Mouse (Mus musculus): ENCODE results near the gene Car11. TPM values are rescaled to one million over a fixed set of nuclear protein-coding genes. Genes with fewer than 3 reads are reported as not detected.
"Not testable (repeated sequence)": the region's sequence is repeated elsewhere in the genome, so short reads cannot be mapped to it uniquely, and the experiment has no call there.

Gene Car11
- not detected in 2 replicates for total RNA-seq (2015)
- not detected in 2 replicates for total RNA-seq (2017)

- no peak for ATAC-seq (replicated peaks; ENCODE audit: poor library complexity)
These were observed at the start of gene Car11 for GRCm38 (mm10) chr7:45699523-45700141. Gene Car11, plus strand, starts transcription at chr7:45699843.

GRCm38 (mm10) chr7:45650484-45650883 lies 49.2 kb upstream of the Car11 start:
- ATAC-seq (replicated peaks; ENCODE audit: poor library complexity) = not testable (repeated sequence)

GRCm38 (mm10) chr7:45654424-45655047 lies 45.1 kb upstream of the Car11 start:
- ATAC-seq (replicated peaks; ENCODE audit: poor library complexity) = no peak

- ATAC-seq (replicated peaks; ENCODE audit: poor library complexity) = peak; percentile 97
These were observed 38.7 kb upstream of the Car11 start for GRCm38 (mm10) chr7:45660746-45661478.

GRCm38 (mm10) chr7:45661702-45662101 lies 37.9 kb upstream of the Car11 start:
- peak; percentile 51; the same call in 1 of the 2 replicates for ATAC-seq (replicated peaks; ENCODE audit: poor library complexity)

GRCm38 (mm10) chr7:45665303-45666138 lies 34.1 kb upstream of the Car11 start:
- no peak for ATAC-seq (replicated peaks; ENCODE audit: poor library complexity)

- ATAC-seq (replicated peaks; ENCODE audit: poor library complexity) = no peak
These were observed 33.5 kb upstream of the Car11 start, which contains the start of gene Fut2 for GRCm38 (mm10) chr7:45666161-45666560. Gene Fut2, minus strand, starts transcription at chr7:45666394.

GRCm38 (mm10) chr7:45667761-45668160 lies 31.9 kb upstream of the Car11 start:
- ATAC-seq (replicated peaks; ENCODE audit: poor library complexity) = no peak

GRCm38 (mm10) chr7:45668921-45669320 lies 30.7 kb upstream of the Car11 start:
- ATAC-seq (replicated peaks; ENCODE audit: poor library complexity) = no peak

- no peak for ATAC-seq (replicated peaks; ENCODE audit: poor library complexity)
These were observed 21.9 kb upstream of the Car11 start for GRCm38 (mm10) chr7:45677627-45678295.

GRCm38 (mm10) chr7:45678513-45678912 lies 21.1 kb upstream of the Car11 start:
- no peak for ATAC-seq (replicated peaks; ENCODE audit: poor library complexity)

GRCm38 (mm10) chr7:45679966-45680621 lies 19.5 kb upstream of the Car11 start:
- no peak for ATAC-seq (replicated peaks; ENCODE audit: poor library complexity)

- 0 out of 2 replicates have a peak, but pooled peaks have one; percentile 15 for ATAC-seq (replicated peaks; ENCODE audit: poor library complexity)
These were observed 18.5 kb upstream of the Car11 start for GRCm38 (mm10) chr7:45681046-45681736.

GRCm38 (mm10) chr7:45682144-45683126 lies 17.2 kb upstream of the Car11 start:
- ATAC-seq (replicated peaks; ENCODE audit: poor library complexity) = peak; percentile 96

- ATAC-seq (replicated peaks; ENCODE audit: poor library complexity) = no peak
These were observed 16.1 kb upstream of the Car11 start, which contains the start of gene Ntn5 for GRCm38 (mm10) chr7:45683396-45684050. Gene Ntn5, plus strand, starts transcription at chr7:45684022.

- no peak for ATAC-seq (replicated peaks; ENCODE audit: poor library complexity)
These were observed 13.8 kb upstream of the Car11 start for GRCm38 (mm10) chr7:45685811-45686210.

GRCm38 (mm10) chr7:45686841-45687240 lies 12.8 kb upstream of the Car11 start:
- no peak for ATAC-seq (replicated peaks; ENCODE audit: poor library complexity)
